Mouse (Mus musculus) E14TG2a.4 (cell line): ENCODE data around the gene Ptpra.
A peak's percentile ranks its signal among the peaks of the same experiment; 100 is the strongest.

Source experiments
- CTCF ChIP-seq: conservative IDR thresholded peaks from 2 replicates; pipeline ENCODE4 v1.5.1; 2014; ENCODE audit warnings: low read length
- NANOG ChIP-seq: IDR thresholded peaks from 2 replicates; pipeline ENCODE4 v1.6.1; 2014; ENCODE audit warnings: borderline replicate concordance, low read length, mixed read lengths
- POU5F1 ChIP-seq: IDR thresholded peaks from 2 replicates; pipeline ENCODE4 v1.6.1; 2014; ENCODE audit warnings: low read length, borderline replicate concordance

DNA sequence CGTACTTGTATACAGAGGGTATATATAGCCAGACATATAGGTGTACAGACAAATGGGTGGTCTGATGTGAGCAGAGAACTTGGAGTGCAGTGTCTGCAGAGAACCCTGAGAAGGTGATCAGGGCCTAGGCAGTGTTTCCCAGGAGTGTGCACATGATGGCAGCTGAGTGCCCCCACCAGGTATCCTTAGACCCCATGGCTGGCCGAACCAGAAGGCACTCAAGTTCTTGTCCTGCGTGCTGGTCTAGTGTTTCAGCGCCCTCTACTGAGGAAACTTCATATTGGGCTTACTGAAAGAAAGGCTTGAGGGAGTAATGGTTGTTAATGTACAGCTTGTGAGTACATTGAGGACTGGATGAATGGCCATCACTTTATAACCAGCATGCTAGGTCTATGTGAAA, 16.9 kb upstream of the Ptpra start:
- TF ChIP-seq CTCF: peak; percentile 64
- TF ChIP-seq POU5F1: no peak
- no peak for TF ChIP-seq NANOG
